ENCODE assay signal across 22 mouse cellular contexts in genomic region chrX:113304323-113304722, GRCm38 (mm10). TPM values are rescaled to one million over a fixed set of nuclear protein-coding genes. Genes with fewer than 3 reads are reported as not detected.
DNase-seq lines count a peak whose midpoint lies in the region; ATAC-seq and TF ChIP-seq lines count a peak whose summit lies in the region.
"Had no signal": no experiment of that assay in that cellular context is flagged by ENCODE, and none has a peak within 500 bp of the region (broad histone marks: within the 10 kb centered on the region; RNA-seq: fewer than 3 reads in every experiment).

No protein-coding gene starts in this region.

- H3K27me3 ChIP-seq in forebrain, embryonic 16.5 days (replicated peaks; ENCODE audit: control insufficient read depth, insufficient read depth, low read length), result no peaks in the 10 kb centered on the region
- no peaks in the 10 kb centered on the region for H3K27me3 ChIP-seq in forebrain, embryonic 10.5 days (ENCODE audit: poor library complexity, severe bottlenecking)
- H3K27me3 ChIP-seq in hindbrain, postnatal 0 days (ENCODE audit: insufficient read depth, low read length), result no peaks in the 10 kb centered on the region
- H3K27me3 ChIP-seq in hindbrain, embryonic 14.5 days (ENCODE audit: control insufficient read depth, insufficient read depth, low read length), result no peaks in the 10 kb centered on the region
- no peaks in the 10 kb centered on the region for H3K27me3 ChIP-seq in neural tube, embryonic 11.5 days (ENCODE audit: control insufficient read depth, insufficient read depth, low read length)
- H3K27me3 ChIP-seq: CH12.LX had no signal

- H3K36me3 ChIP-seq in forebrain, embryonic 16.5 days (ENCODE audit: control insufficient read depth, insufficient read depth), result no peaks in the 10 kb centered on the region
- H3K36me3 ChIP-seq in forebrain, embryonic 10.5 days (replicated peaks), result no peaks in the 10 kb centered on the region
- no peaks in the 10 kb centered on the region for H3K36me3 ChIP-seq in hindbrain, postnatal 0 days (ENCODE audit: insufficient read depth, low read length)
- H3K36me3 ChIP-seq in hindbrain, embryonic 14.5 days (replicated peaks; ENCODE audit: control insufficient read depth, insufficient read depth), result no peaks in the 10 kb centered on the region
- H3K36me3 ChIP-seq in neural tube, embryonic 11.5 days (ENCODE audit: control insufficient read depth, insufficient read depth, low read length), result no peaks in the 10 kb centered on the region
- H3K36me3 ChIP-seq: embryonic facial prominence, embryonic 10.5 days; heart, embryonic 10.5 days had no signal

- no peaks in the 10 kb centered on the region for H3K9me3 ChIP-seq in forebrain, embryonic 16.5 days (ENCODE audit: control insufficient read depth, low read length)
- no peaks in the 10 kb centered on the region for H3K9me3 ChIP-seq in forebrain, embryonic 10.5 days
- no peaks in the 10 kb centered on the region for H3K9me3 ChIP-seq in hindbrain, postnatal 0 days (ENCODE audit: low read length)
- no peaks in the 10 kb centered on the region for H3K9me3 ChIP-seq in hindbrain, embryonic 14.5 days (ENCODE audit: control insufficient read depth, low read length)
- H3K9me3 ChIP-seq in neural tube, embryonic 11.5 days (ENCODE audit: control insufficient read depth, low read length), result no peaks in the 10 kb centered on the region
- H3K9me3 ChIP-seq: embryonic facial prominence, embryonic 10.5 days; heart, embryonic 10.5 days had no signal

- TF ChIP-seq CTCF in hindbrain, postnatal 0 days (IDR thresholded peaks at IDR 0.05; ENCODE audit: low read depth), result no peak

- H3K4me1 ChIP-seq in forebrain, embryonic 16.5 days (replicated peaks; ENCODE audit: control insufficient read depth, insufficient read depth, low read length), result no peaks in the 10 kb centered on the region; the same call in 1 of the 2 replicates
- no peaks in the 10 kb centered on the region for H3K4me1 ChIP-seq in forebrain, embryonic 10.5 days
- H3K4me1 ChIP-seq in hindbrain, postnatal 0 days (ENCODE audit: insufficient read depth, low read length), result no peaks in the 10 kb centered on the region
- no peaks in the 10 kb centered on the region for H3K4me1 ChIP-seq in hindbrain, embryonic 14.5 days (replicated peaks; ENCODE audit: control insufficient read depth, insufficient read depth, low read length)
- H3K4me1 ChIP-seq in neural tube, embryonic 11.5 days (ENCODE audit: control insufficient read depth, insufficient read depth, low read length), result no peaks in the 10 kb centered on the region
- H3K4me1 ChIP-seq: embryonic facial prominence, embryonic 10.5 days; heart, embryonic 10.5 days had no signal

- WGBS in forebrain, embryonic 16.5 days, result 30% methylated on average over 4 of the region's 4 CpGs
- WGBS in forebrain, embryonic 10.5 days, result 72% methylated on average over 4 of the region's 4 CpGs
- 49% methylated on average over 4 of the region's 4 CpGs for WGBS in hindbrain, postnatal 0 days
- WGBS in hindbrain, embryonic 14.5 days, result 25% methylated on average over 4 of the region's 4 CpGs
- WGBS in neural tube, embryonic 11.5 days, result 42% methylated on average over 4 of the region's 4 CpGs

- no peak overlapping the region for H3K27ac ChIP-seq in forebrain, embryonic 16.5 days (ENCODE audit: low read length)
- no peak overlapping the region for H3K27ac ChIP-seq in forebrain, embryonic 10.5 days
- no peak overlapping the region for H3K27ac ChIP-seq in hindbrain, postnatal 0 days
- H3K27ac ChIP-seq in hindbrain, embryonic 14.5 days, result no peak overlapping the region
- no peak overlapping the region for H3K27ac ChIP-seq in neural tube, embryonic 11.5 days (ENCODE audit: low read depth, low read length)
- H3K27ac ChIP-seq: embryonic facial prominence, embryonic 10.5 days; heart, embryonic 10.5 days had no signal

- ATAC-seq in forebrain, embryonic 16.5 days, result peak; percentile 75
- no peak for ATAC-seq in hindbrain, postnatal 0 days
- no peak for ATAC-seq in hindbrain, embryonic 14.5 days (ENCODE audit: low FRiP score)
- ATAC-seq in neural tube, embryonic 11.5 days (ENCODE audit: insufficient read depth, low FRiP score, low TSS enrichment), result no peak
- ATAC-seq: activated CD4-positive, CD25-positive, alpha-beta regulatory T cell, adult 4 months; inflammation-experienced regulatory T-cells, adult 6 months; intestine, postnatal 0 days; Patski had no signal

- no peak for DNase-seq in forebrain, embryonic 10.5 days (ENCODE audit: extremely low spot score, low spot score)
- peak; percentile 3 for DNase-seq in hindbrain, postnatal 0 days (ENCODE audit: low spot score)
- DNase-seq in hindbrain, embryonic 14.5 days (ENCODE audit: low spot score), result no peak
- peak; percentile 14 for DNase-seq in neural tube, embryonic 11.5 days (ENCODE audit: low spot score)
- DNase-seq in neural tube, embryonic 10.5 days (ENCODE audit: extremely low spot score, low spot score), result no peak
- peak; percentile 12 for DNase-seq in mesoderm, embryonic 11.5 days (ENCODE audit: low read depth, low spot score)
- DNase-seq in heart, adult 18-20 months, result no peak
- DNase-seq: adrenal gland, postnatal 14 days; cerebellum, adult 2 months; cerebellum, postnatal 10 days; gastrocnemius, postnatal 36 days; heart, adult 11 months; heart, postnatal 10 days; heart, postnatal 4 days had no signal

- no peak overlapping the region for H3K4me2 ChIP-seq in forebrain, embryonic 16.5 days (ENCODE audit: low read length)
- 0 out of 2 replicates have a peak overlapping the region, but pooled peaks have one; percentile 10 for H3K4me2 ChIP-seq in hindbrain, postnatal 0 days (ENCODE audit: low read depth, low read length)
- H3K4me2 ChIP-seq in hindbrain, embryonic 14.5 days (replicated peaks), result no peak overlapping the region
- H3K4me2 ChIP-seq in neural tube, embryonic 11.5 days (ENCODE audit: low read depth), result no peak overlapping the region

- no peak overlapping the region for H3K9ac ChIP-seq in forebrain, embryonic 16.5 days (replicated peaks; ENCODE audit: low read depth, low read length)
- no peak overlapping the region for H3K9ac ChIP-seq in hindbrain, postnatal 0 days (replicated peaks; ENCODE audit: low read length)
- H3K9ac ChIP-seq in hindbrain, embryonic 14.5 days, result no peak overlapping the region
- no peak overlapping the region for H3K9ac ChIP-seq in neural tube, embryonic 11.5 days (ENCODE audit: low read length)

- H3K4me3 ChIP-seq in forebrain, embryonic 16.5 days (replicated peaks; ENCODE audit: low read length), result no peak overlapping the region
- no peak overlapping the region for H3K4me3 ChIP-seq in forebrain, embryonic 10.5 days
- H3K4me3 ChIP-seq in hindbrain, postnatal 0 days (ENCODE audit: low read length), result no peak overlapping the region
- H3K4me3 ChIP-seq in hindbrain, embryonic 14.5 days (replicated peaks; ENCODE audit: low read length), result no peak overlapping the region
- no peak overlapping the region for H3K4me3 ChIP-seq in neural tube, embryonic 11.5 days (ENCODE audit: low read depth, low read length)
- H3K4me3 ChIP-seq: embryonic facial prominence, embryonic 10.5 days; heart, embryonic 10.5 days had no signal

RNA-seq across cellular contexts. Expression of gene Dach2, which starts 7.0 kb away (rescaled TPM):
- polyA plus RNA-seq in forebrain, embryonic 16.5 days (2015; fragmentation: Nextera tagmentation; extraction: Ambion mirVana), result 3.5 and 3.6 TPM in 2 replicates
- 11.0 and 14.4 TPM in 2 replicates for polyA plus RNA-seq in forebrain, embryonic 10.5 days (2016; fragmentation: Nextera tagmentation; extraction: Ambion mirVana)
- total RNA-seq in hindbrain, postnatal 0 days (2014; rRNA removed), result 13.7 and 14.4 TPM in 2 replicates
- polyA plus RNA-seq in hindbrain, postnatal 0 days (2015; fragmentation: Nextera tagmentation; extraction: Ambion mirVana), result 13.3 and 15.0 TPM in 2 replicates
- polyA plus RNA-seq in hindbrain, embryonic 14.5 days (2014; fragmentation: Nextera tagmentation; extraction: Ambion mirVana), result 11.9 and 13.2 TPM in 2 replicates
- polyA plus RNA-seq in neural tube, embryonic 11.5 days (2014; fragmentation: Nextera tagmentation; extraction: Ambion mirVana), result 10.4 and 10.6 TPM in 2 replicates
- not detected for total RNA-seq in heart, adult 18-20 months (2021)
- polyA plus RNA-seq: Patski had no signal

Comparison
In these comparisons a context has a peak if more than half of its experiments do, and no peak if none do; other contexts are left out.
1. DNase-seq: peak in hindbrain, postnatal 0 days (single experiment), neural tube, embryonic 11.5 days (single experiment) and mesoderm, embryonic 11.5 days (single experiment); none in forebrain, embryonic 10.5 days (single experiment), hindbrain, embryonic 14.5 days (single experiment), neural tube, embryonic 10.5 days (single experiment) and heart, adult 18-20 months (0 of 2).